Mouse (Mus musculus): ENCODE results near the gene Rrm1. TPM values are rescaled to one million over a fixed set of nuclear protein-coding genes. Genes with fewer than 3 reads are reported as not detected.

Rrm1 gene
- polyA plus RNA-seq, 1 experiment from 2014 or later: 284 TPM

DNA sequence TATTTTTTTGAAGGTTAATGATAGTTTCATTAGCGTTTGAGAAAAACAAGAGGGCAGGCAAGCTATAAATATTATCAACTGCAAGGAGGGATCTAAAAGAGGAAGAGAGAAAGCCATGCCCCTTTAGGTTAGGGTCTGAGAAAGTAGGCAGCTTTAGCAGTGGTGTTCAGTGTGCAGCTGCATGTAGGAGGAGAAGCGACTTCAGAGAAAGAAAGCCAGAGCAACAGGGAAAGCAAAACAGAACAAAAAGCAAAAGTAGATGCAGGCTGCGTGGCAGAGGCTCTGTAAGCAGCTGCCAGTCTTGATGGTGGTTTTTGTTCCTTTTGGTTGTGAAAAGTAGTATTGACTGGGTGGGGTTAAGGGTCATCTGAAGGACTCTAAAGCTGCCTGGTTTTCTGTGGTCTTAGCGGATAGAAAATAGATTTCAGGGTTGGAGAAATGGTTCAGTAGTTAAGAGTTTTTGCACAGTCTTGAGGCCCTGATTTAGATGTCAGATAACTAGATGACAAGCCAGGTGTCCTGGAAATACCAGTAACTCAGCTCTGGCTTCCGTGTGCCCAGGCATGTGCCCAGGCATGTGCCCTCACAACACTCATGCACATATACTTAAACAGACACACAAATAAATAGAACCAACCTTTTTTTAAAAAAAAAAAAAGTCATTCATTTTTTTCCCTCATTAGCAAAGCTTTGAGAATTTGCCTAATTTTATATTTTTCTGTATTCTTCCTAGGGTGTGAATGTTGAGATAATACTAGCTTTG, 17.3 kb downstream of the Rrm1 start:
- DNase-seq (ENCODE audit: low spot score) (no peak), ATAC-seq (replicated peaks; ENCODE audit: low FRiP score) (no peak)

DNA sequence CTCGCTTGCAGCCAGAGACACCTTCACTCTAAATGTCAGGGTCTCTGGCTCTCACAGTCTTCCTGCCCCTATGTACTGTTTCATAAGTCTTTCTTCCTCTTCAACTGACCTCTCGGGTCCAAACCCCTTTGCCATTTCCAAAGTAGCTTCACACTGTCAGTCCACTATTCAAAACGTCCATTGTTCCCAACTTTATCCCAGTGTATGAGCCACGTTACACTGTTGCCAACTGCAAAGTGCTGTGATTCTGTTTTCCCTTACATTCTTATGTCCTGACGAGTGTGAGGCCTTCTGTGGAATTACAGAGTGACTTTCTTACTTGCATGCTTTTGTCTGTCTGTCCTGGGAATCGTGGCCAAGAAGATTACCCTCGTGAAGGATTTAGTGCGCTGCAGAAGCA, 26.1 kb downstream of the Rrm1 start:
- Histone ChIP-seq H3K4me3 (ENCODE audit: low read depth, low read length) (no peak overlapping the region), H3K9me3 (ENCODE audit: control insufficient read depth, low read length) (no peaks in the 10 kb centered on the region), H3K9ac (ENCODE audit: low read depth, low read length) (no peak overlapping the region), H3K4me1 (replicated peaks; ENCODE audit: control insufficient read depth, insufficient read depth, low read length) (no peaks in the 10 kb centered on the region), H3K36me3 (ENCODE audit: control insufficient read depth, insufficient read depth, low read length) (peaks cover 51% of the 10 kb centered on the region), H3K27me3 (replicated peaks; ENCODE audit: control insufficient read depth, insufficient read depth, low read length) (no peaks in the 10 kb centered on the region), H3K4me2 (no peak overlapping the region), H3K27ac (ENCODE audit: low read depth, low read length) (no peak overlapping the region)
- DNase-seq (ENCODE audit: low spot score): no peak
- no peak for ATAC-seq (replicated peaks; ENCODE audit: low FRiP score)
- 88% methylated on average over 8 of the region's 8 CpGs for WGBS

More for the DNA sequence above, 17.3 kb downstream of the Rrm1 start:
- Histone ChIP-seq H3K4me3 (ENCODE audit: low read depth, low read length) (no peak overlapping the region), H3K36me3 (ENCODE audit: control insufficient read depth, insufficient read depth, low read length) (peaks cover 72% of the 10 kb centered on the region), H3K27me3 (replicated peaks; ENCODE audit: control insufficient read depth, insufficient read depth, low read length) (no peaks in the 10 kb centered on the region), H3K27ac (ENCODE audit: low read depth, low read length) (no peak overlapping the region), H3K4me2 (no peak overlapping the region), H3K9me3 (ENCODE audit: control insufficient read depth, low read length) (no peaks in the 10 kb centered on the region), H3K9ac (ENCODE audit: low read depth, low read length) (no peak overlapping the region), H3K4me1 (replicated peaks; ENCODE audit: control insufficient read depth, insufficient read depth, low read length) (no peaks in the 10 kb centered on the region)
- WGBS: 88% methylated on average over 5 of the region's 5 CpGs

DNA sequence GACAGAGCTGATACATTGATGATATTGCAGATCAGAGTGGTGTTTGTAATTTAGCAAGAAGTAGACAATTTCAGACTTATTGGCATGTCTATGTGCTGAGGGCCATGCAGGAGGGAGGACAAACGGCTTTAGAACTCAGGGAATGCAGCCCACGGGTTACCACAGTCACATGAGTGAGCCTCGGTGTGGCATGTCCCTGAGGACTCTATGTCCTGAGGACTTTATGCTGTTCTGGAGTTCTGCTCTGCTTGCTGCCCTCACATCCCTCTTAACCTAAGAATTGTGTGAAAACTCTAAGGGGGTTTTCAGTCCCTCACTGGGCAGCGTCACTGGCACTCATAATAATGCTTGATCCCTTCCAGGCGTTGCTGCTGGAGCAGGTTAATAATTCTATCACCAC, 31.2 kb downstream of the Rrm1 start:
- Histone ChIP-seq H3K9ac (ENCODE audit: low read depth, low read length) (no peak overlapping the region), H3K27ac (ENCODE audit: low read depth, low read length) (no peak overlapping the region), H3K36me3 (ENCODE audit: control insufficient read depth, insufficient read depth, low read length) (peaks cover 9% of the 10 kb centered on the region), H3K9me3 (ENCODE audit: control insufficient read depth, low read length) (no peaks in the 10 kb centered on the region), H3K27me3 (replicated peaks; ENCODE audit: control insufficient read depth, insufficient read depth, low read length) (no peaks in the 10 kb centered on the region), H3K4me3 (ENCODE audit: low read depth, low read length) (no peak overlapping the region), H3K4me2 (no peak overlapping the region), H3K4me1 (replicated peaks; ENCODE audit: control insufficient read depth, insufficient read depth, low read length) (no peaks in the 10 kb centered on the region)
- ATAC-seq (replicated peaks; ENCODE audit: low FRiP score) (no peak), DNase-seq (ENCODE audit: low spot score) (no peak)
- WGBS: 69% methylated on average over 5 of the region's 5 CpGs

DNA sequence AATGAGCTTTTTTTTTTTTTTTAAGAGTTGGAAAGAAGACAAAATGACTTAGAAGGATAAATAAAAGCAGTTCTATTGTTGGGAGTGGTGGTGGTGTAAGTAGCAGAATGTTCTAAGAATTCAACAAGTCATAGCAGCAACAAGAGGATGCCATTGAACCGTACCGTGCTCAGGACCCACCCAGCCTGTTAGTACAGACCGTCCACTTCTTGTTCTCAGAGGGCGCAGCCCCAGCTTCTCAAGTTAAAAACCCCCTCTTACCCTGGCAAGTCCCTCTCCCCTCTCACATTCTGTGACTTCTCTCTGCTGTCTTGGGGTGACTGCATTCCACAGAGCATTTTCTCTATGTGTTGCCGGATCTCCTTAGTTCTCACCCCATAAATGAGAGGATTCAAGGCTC, 35.1 kb downstream of the Rrm1 start:
- Histone ChIP-seq H3K9me3 (ENCODE audit: control insufficient read depth, low read length) (no peaks in the 10 kb centered on the region), H3K4me2 (no peak overlapping the region), H3K4me1 (replicated peaks; ENCODE audit: control insufficient read depth, insufficient read depth, low read length) (no peaks in the 10 kb centered on the region; the same call in 1 of the 2 replicates), H3K9ac (ENCODE audit: low read depth, low read length) (no peak overlapping the region), H3K4me3 (ENCODE audit: low read depth, low read length) (no peak overlapping the region), H3K27me3 (replicated peaks; ENCODE audit: control insufficient read depth, insufficient read depth, low read length) (no peaks in the 10 kb centered on the region), H3K36me3 (ENCODE audit: control insufficient read depth, insufficient read depth, low read length) (no peaks in the 10 kb centered on the region), H3K27ac (ENCODE audit: low read depth, low read length) (no peak overlapping the region)
- DNase-seq (ENCODE audit: low spot score) (no peak), ATAC-seq (replicated peaks; ENCODE audit: low FRiP score) (no peak)
- 92% methylated on average over 5 of the region's 5 CpGs for WGBS

DNA sequence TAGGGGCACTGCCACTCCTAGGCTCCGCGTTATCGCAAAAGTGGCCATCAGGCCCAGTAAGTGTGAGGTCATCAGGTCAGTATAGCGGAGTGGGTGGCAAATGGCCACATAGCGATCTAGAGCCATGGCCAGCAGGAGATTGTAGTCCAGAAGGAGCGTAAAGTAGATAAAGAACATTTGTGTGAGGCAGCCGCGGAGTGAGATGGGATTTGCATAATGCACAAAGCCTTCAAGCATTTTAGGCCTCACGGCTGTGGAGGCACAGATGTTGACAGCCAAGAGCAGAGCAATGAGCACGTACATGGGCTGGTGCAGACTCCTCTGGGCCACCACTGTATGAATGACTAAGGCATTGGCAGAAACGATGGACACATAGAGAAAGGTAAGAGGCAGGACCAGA, 35.9 kb downstream of the Rrm1 start:
- Histone ChIP-seq H3K4me3 (ENCODE audit: low read depth, low read length) (no peak overlapping the region), H3K9ac (ENCODE audit: low read depth, low read length) (no peak overlapping the region), H3K27me3 (replicated peaks; ENCODE audit: control insufficient read depth, insufficient read depth, low read length) (no peaks in the 10 kb centered on the region), H3K9me3 (ENCODE audit: control insufficient read depth, low read length) (no peaks in the 10 kb centered on the region), H3K4me1 (replicated peaks; ENCODE audit: control insufficient read depth, insufficient read depth, low read length) (no peaks in the 10 kb centered on the region; the same call in 1 of the 2 replicates), H3K4me2 (no peak overlapping the region), H3K27ac (ENCODE audit: low read depth, low read length) (no peak overlapping the region), H3K36me3 (ENCODE audit: control insufficient read depth, insufficient read depth, low read length) (no peaks in the 10 kb centered on the region)
- DNase-seq (ENCODE audit: low spot score): no peak
- 80% methylated on average over 11 of the region's 11 CpGs for WGBS
- 0 out of 2 replicates have a peak, but pooled peaks have one; percentile 15 for ATAC-seq (replicated peaks; ENCODE audit: low FRiP score)

DNA sequence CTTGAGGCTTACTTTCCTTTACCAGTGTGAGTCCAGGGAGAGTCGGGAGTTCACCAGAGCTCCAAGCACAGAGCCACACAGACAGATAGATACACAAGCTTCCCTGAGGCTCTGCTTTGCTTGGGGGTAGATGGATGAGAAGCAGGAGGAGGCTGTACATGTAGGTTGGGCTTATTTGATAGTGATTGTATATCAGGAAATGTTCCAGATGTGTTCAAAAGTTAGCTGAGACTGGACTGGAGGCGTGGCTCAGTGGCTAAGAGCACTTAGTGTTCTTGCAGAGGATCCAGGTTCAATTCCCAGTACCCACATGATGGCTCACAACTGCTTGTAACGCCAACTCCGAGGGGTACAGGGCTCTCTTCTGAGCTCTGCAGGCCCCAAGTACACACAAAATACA, 36.9 kb downstream of the Rrm1 start:
- no peak for DNase-seq (ENCODE audit: low spot score)
- Histone ChIP-seq H3K4me1 (replicated peaks; ENCODE audit: control insufficient read depth, insufficient read depth, low read length) (no peaks in the 10 kb centered on the region; the same call in 1 of the 2 replicates), H3K9me3 (ENCODE audit: control insufficient read depth, low read length) (no peaks in the 10 kb centered on the region), H3K27me3 (replicated peaks; ENCODE audit: control insufficient read depth, insufficient read depth, low read length) (no peaks in the 10 kb centered on the region), H3K36me3 (ENCODE audit: control insufficient read depth, insufficient read depth, low read length) (no peaks in the 10 kb centered on the region), H3K4me2 (no peak overlapping the region), H3K9ac (ENCODE audit: low read depth, low read length) (no peak overlapping the region), H3K4me3 (ENCODE audit: low read depth, low read length) (no peak overlapping the region), H3K27ac (ENCODE audit: low read depth, low read length) (no peak overlapping the region)
- 89% methylated on average over 4 of the region's 4 CpGs for WGBS
- ATAC-seq (replicated peaks; ENCODE audit: low FRiP score): peak; percentile 21; the same call in 1 of the 2 replicates

DNA sequence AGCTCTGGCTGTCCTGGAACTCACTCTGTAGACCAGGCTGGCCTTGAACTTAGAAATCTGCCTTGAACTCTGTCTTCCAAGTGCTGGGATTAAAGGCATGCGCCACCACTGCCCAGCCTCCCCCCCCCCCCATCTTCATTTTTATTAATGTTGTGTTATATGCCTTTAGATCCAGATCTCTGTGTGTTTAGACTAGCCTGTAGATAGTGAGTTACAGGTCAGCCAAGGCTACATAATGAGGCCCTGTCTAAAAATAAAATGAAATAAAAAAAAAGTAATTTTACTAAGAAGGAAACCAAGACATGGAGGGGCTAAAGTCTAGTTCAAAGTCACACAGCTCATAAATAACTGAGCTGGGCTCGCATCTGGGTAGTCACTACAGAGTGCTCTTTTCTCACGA, 37.4 kb downstream of the Rrm1 start:
- H3K4me3 ChIP-seq (ENCODE audit: low read depth, low read length): no peak overlapping the region
- no peak for DNase-seq (ENCODE audit: low spot score)
- no peaks in the 10 kb centered on the region for H3K36me3 ChIP-seq (ENCODE audit: control insufficient read depth, insufficient read depth, low read length)
- no peak for ATAC-seq (replicated peaks; ENCODE audit: low FRiP score)
- H3K4me2 ChIP-seq: no peak overlapping the region
- H3K4me1 ChIP-seq (replicated peaks; ENCODE audit: control insufficient read depth, insufficient read depth, low read length): no peaks in the 10 kb centered on the region; the same call in 1 of the 2 replicates
- no peak overlapping the region for H3K9ac ChIP-seq (ENCODE audit: low read depth, low read length)
- no peaks in the 10 kb centered on the region for H3K27me3 ChIP-seq (replicated peaks; ENCODE audit: control insufficient read depth, insufficient read depth, low read length)
- no peaks in the 10 kb centered on the region for H3K9me3 ChIP-seq (ENCODE audit: control insufficient read depth, low read length)
- 76% methylated on average over 3 of the region's 3 CpGs for WGBS
- H3K27ac ChIP-seq (ENCODE audit: low read depth, low read length): no peak overlapping the region

DNA sequence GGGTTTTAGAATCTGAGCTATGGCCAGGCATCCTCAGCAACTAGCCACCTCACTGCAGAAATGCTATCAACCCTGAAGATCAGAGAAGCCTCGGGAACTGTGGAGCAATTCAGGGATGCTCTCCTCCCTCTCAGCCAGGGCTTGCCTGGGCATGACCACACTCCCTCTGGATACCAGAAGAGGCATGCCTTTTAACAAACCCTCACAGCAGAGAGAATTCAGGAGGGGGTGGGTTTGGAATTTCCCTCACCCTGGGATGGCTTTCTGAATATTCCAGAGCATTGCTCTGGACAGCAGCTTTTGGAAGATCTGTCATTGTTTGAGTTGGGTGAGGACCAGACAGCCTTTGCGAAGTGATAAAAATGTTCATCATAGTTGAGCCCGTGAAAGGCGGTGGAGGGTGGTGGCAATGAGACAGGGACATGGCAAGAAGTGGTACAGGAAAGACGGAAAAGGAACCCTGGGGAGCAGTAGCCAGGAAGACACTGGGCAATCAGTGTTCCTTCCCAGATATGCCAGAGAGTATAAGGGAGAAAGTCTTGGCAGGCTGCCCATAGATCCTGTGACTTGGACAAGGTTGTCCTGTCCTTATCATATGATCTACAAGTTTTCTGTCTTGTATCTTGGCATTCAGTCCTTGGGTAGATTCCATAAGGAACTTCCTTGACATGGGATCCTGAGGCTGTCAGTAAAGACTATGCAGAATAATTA, 38.0 kb downstream of the Rrm1 start:
- WGBS: 78% methylated on average over 5 of the region's 5 CpGs

More for the DNA sequence above, 38.0 kb downstream of the Rrm1 start:
- Histone ChIP-seq H3K9me3 (ENCODE audit: control insufficient read depth, low read length) (no peaks in the 10 kb centered on the region), H3K4me2 (no peak overlapping the region), H3K4me1 (replicated peaks; ENCODE audit: control insufficient read depth, insufficient read depth, low read length) (no peaks in the 10 kb centered on the region; the same call in 1 of the 2 replicates), H3K4me3 (ENCODE audit: low read depth, low read length) (no peak overlapping the region), H3K36me3 (ENCODE audit: control insufficient read depth, insufficient read depth, low read length) (no peaks in the 10 kb centered on the region), H3K9ac (ENCODE audit: low read depth, low read length) (no peak overlapping the region), H3K27ac (ENCODE audit: low read depth, low read length) (no peak overlapping the region), H3K27me3 (replicated peaks; ENCODE audit: control insufficient read depth, insufficient read depth, low read length) (no peaks in the 10 kb centered on the region)
- DNase-seq (ENCODE audit: low spot score) (no peak), ATAC-seq (replicated peaks; ENCODE audit: low FRiP score) (no peak)
